Mouse (Mus musculus) kidney, postnatal 14 days (tissue): ENCODE results near the gene Nif3l1.
A peak's percentile ranks its signal among the peaks of the same experiment; 100 is the strongest.

Experiments used
- DNase-seq: peaks from one replicate; pipeline ENCODE4 v3.0.0; 2022; ENCODE audit warnings: mixed read lengths

Gene Nif3l1

GRCm38 (mm10) chr1:58445143-58445722 lies at the start of gene Nif3l1, which contains the start of gene Ppil3:
TSS of gene Nif3l1 (plus strand) at chr1:58445151.
TSS of gene Ppil3 (minus strand) at chr1:58445486.
- DNase-seq = peak; percentile 89

- no peak for DNase-seq
Observed at GRCm38 (mm10) chr1:58395341-58395740, 49.6 kb upstream of the Nif3l1 start.

GRCm38 (mm10) chr1:58396179-58396578 lies 48.8 kb upstream of the Nif3l1 start:
- DNase-seq = no peak

DNA sequence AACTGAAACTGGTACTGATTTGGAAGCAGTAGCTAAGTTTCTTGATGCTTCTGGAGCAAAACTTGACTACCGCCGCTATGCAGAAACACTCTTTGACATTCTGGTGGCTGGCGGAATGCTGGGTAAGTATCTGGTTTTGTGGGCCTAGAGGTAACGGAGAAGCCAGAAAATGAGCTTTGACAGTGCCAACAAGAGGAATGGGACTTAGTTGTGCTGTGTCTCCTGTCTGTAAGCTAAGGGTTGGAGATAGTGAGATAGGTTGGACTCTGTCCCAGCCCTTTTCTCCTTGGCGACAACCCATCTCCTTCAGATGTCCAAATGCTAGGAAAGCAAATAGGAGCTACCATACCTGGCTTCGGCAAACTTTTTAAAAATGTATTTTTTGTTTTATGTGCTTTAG lies 47.2 kb upstream of the Nif3l1 start:
- DNase-seq = no peak

GRCm38 (mm10) chr1:58401396-58401795 lies 43.6 kb upstream of the Nif3l1 start:
- no peak for DNase-seq

DNA sequence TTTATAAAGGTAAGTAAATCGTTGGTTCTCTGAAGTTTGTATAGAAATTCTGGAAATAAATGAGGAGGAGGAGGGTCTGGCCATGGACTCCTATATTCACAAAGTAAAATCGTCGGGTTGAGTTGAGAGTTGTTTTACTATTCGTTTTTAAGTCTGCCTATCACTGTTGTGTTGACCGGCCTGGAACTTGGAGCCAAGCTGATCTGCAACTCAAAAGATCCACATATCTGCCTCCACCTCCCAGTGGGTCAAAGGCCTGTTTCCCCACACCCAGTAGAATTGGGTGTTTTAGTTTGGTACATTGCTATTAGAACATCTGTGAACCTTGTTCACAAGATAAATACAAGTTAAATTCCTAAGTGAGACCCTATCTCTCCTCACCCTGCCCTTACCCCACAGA lies 41.2 kb upstream of the Nif3l1 start:
- no peak for DNase-seq

GRCm38 (mm10) chr1:58407321-58407720 lies 37.6 kb upstream of the Nif3l1 start:
- DNase-seq = no peak

- DNase-seq = no peak
Observed at GRCm38 (mm10) chr1:58408141-58408540, 36.8 kb upstream of the Nif3l1 start.

DNA sequence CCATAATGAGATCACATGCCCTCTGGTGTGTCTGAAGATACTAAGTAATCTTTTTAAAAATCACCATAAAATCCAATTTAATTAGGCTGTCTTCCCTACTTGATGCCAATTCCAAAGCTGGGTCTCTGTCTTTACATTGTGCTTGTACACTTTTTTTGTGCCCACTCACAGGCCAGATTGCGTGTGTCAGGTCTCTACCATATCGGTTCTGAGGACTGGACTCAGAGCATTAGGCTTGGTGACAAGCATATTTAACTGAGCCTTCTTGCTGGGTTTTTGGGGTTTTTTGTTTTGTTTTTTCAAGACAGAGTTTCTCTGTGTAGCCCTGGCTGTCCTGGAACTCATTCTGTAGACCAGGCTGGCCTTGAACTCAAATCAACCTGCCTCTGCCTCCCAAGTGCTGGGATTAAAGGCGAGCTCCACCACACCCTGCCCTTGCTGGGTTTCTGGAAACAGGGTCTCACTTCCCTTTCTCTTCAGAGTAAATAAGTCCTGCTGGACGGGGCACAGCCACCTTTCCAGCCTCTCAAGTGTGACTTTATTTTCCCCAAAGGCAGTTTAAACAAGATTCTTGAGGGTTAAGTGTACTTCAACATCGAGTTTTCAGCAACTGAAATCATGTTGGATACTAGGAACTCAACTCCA lies 35.3 kb upstream of the Nif3l1 start:
- DNase-seq = no peak

DNA sequence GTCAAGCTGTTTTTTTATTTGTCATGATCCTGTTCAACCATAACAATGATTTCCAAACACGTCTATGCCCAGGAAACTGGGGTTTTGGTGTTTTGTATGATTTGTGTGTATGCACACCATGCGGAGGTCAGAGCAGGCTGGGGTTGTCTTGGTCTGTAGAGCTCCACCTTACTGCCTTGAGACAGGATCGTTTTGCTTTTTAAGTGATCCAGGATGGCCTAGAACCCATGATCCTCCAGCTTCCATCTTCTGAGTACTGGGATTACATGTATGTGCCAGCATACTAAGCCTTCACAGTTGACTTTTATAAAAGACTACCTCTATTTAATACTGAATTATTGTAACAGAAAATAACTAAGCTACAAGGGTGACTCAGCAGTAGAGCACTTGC lies 34.8 kb upstream of the Nif3l1 start:
- no peak for DNase-seq

DNA sequence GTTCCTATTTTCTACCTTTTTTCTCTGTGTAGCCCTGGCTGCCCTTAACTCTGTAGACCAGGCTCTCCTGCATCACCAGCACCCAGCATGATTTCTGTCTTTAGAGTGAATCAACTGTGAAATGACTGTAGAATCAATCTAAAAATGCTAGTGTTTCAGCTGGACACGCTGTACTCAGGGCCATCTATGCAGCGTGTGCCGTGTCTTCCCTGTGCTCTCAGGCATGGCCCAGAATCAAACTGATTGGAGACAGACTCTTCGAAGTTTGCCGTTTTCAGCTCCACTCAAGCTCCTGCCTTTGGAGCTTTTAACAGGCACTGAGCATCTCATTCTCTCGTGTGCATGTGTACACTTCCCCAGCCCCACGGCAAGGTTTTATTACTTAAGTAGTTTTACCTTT lies 34.2 kb upstream of the Nif3l1 start:
- DNase-seq = no peak

- no peak for DNase-seq
Observed at GRCm38 (mm10) chr1:58415442-58415841, 29.5 kb upstream of the Nif3l1 start.

DNA sequence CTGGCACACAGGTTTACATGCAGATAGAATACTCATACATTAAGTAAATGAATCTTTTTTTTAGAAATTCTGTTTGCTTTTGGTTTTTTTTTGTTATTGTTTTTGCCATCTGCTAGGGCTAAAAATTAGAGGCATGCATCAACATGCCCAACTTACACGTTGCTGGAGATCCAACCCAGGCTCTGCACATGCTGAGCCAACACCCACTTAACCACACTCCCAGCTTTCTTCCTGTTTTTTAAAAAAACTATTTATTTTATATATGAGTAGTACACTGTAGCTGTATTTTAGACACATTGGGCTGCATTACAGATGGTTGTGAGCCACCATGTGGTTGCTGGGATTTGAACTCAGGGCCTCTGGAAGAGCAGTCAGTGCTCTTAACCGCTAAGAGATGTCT lies 28.9 kb upstream of the Nif3l1 start:
- no peak for DNase-seq

DNA sequence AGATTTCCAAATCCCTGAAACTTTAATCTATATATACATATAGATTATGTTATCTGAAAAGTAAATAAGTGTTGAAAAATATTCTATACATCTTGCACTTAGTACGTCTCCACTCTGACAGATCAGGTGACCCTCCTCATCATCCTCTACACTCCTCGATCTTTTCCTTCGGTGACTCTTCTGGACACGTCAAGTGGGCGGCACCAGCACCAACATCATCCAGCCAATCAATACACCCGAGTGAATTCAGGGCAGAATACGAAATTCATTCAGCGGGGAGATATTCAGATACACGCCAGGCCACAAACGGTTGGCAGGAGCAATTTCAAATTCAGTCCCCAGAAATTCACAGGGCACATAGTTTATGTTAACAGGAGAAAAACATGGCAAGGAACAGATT lies 24.9 kb upstream of the Nif3l1 start:
- no peak for DNase-seq

DNA sequence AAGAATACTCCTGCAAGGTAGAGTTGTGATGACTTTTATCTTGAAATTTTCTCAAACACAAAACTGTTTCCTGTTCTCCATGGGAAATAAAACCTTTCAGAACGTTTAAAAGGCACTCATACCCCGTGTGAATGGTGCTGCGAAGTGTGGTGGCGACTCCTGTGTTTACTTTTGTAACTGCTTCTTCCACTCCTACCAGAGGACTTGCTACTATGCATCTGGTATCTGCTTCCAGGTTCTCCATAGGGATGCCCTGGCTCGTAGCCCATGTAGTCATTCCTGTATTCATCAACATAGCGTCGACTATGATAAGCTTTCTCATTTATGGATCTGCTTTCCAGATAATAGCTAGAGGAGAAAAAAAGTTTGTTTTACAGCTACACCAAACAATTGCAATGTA lies 24.0 kb upstream of the Nif3l1 start:
- DNase-seq = peak; percentile 14

- peak; percentile 60 for DNase-seq
Observed at GRCm38 (mm10) chr1:58422879-58423278, 22.1 kb upstream of the Nif3l1 start.

DNA sequence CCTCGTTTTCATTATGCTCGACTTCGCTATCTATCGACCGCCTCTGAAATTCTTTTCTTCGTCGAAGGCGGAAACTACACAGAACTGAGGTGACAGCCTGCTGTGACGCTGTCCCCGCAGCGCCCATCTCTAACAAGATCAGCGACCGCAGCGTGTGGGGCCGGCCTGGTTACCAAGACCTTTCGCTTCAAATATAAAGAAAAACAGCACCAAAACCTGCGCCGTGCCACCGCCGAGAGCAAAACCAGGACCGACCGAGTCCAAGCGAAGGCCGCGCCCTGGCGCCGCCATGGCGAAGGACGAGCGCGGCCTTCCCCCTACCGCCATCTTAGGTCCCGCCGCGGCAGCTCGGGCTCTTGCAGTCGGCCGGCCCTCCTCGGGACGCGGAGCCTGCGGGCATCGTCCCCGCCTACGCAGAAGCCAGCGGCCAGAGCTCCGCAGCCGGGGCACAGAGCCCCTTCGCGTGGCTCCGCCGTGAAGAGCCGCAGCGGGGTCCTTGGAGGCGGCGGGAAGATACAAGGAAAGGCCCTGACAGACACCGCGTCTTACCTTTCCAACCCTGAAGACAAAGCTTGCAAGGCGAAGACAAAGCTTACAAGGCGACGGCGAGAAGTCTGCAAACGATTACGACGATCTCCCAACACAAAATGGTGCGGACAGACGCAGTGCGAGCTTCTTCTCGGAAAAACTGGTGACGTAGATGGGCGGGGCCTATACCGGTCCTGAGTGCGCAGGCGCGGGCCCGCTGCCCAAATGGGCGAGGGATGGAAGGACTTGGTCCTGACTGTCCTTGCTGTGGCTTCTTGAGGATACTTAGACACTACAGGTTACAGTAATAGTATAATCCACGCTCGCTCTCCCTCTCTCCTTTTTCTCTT lies 21.3 kb upstream of the Nif3l1 start, which contains the start of gene Clk1:
Gene Clk1 (minus strand): TSS at position 696 of the 878 bp plus-strand sequence.
- peak; percentile 99 for DNase-seq

- DNase-seq = no peak
Observed at GRCm38 (mm10) chr1:58424551-58424950, 20.4 kb upstream of the Nif3l1 start.

DNA sequence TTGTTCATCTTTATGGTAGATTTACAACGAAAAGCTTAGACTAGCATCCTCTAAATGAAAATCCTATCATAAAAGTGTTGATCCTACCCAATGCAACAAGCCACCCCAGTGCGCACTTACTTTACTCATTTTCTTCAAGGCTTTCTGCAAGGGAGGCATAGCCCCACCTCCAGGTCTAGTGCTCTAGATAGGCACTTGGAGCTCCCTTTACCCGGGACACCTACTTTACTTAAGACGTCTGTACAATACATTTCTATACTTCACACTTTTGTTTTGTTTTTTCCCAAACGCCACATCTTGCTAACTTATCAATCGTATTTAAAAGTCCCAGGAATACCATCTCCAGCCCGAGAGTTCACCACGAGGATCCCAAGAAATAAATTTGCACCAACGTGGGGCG lies 260 bp upstream of the Nif3l1 start:
- no peak for DNase-seq

DNA sequence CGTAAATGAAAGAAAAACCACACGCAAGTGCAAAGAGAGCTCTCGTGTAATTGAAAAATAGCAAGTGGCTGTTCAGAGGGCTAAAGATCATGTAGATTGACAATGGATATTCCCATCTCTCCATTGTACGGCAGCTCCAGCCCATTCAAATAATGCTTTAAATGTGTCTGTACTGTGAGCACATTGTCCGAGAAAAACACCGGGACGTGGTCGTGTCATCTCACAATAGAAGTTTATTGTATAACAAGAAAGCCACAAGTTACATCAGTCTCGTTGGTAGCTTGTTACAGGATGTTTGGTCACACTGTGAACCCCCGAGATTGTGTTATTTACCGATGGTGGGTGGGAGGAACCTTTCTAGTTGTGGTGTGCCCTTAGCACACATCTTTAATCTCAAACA lies 910 bp downstream of the Nif3l1 start:
- DNase-seq = no peak

- peak; percentile 24 for DNase-seq
Observed at GRCm38 (mm10) chr1:58447766-58448165, 2.8 kb downstream of the Nif3l1 start.

DNA sequence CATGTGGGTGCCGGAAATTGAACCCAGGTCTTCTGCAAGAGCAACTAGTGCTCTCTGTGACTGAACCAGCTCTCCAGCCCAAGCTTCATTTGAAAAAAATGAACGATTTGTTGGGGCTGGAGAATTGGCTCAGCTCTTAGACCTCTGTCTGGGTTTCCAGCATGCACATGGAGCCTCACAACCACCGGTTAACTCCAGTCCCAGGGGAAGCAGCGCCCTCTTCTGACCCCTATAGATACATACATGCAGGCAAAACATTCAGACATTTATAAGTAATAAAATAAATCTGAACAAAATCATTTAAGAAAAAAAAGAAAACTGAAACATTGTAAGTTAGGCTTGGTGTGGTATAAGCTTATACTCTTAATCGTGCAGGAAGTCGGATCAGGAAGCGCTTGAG lies 3.4 kb downstream of the Nif3l1 start:
- DNase-seq = no peak

DNA sequence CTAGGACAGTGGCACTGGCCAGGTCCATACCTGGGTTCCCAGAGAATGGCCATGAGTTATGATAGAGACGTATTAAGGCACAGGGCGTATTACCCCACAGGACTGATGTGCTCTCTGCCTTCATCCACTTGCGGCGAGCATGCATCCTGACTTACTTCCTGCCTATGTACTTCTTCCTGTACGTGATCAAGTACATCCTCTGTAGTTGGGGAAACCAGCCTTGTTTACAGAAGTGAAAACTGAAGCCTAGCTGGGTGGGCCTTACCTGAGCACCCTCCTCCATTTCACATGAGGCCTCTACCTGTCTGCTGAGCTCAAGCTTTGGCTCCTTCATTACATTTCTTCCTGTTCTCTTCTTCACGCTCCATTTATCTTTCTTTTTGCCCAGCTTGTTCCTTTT lies 9.4 kb downstream of the Nif3l1 start:
- no peak for DNase-seq

- DNase-seq = no peak
Observed at GRCm38 (mm10) chr1:58458175-58458574, 13.2 kb downstream of the Nif3l1 start.
